Mouse (Mus musculus) embryonic fibroblast, embryonic 13.5 days (primary cell): ENCODE results near the gene Upk1a.

ENCODE experiments used
- CTCF ChIP-seq: IDR thresholded peaks from 2 replicates; pipeline ENCODE4 v1.5.1; 2011; ENCODE audit warnings: mild to moderate bottlenecking, control low read depth, low read length, moderate library complexity, borderline replicate concordance; ENCODE audit not compliant: insufficient read depth
- POLR2A ChIP-seq: IDR thresholded peaks from 2 replicates; pipeline ENCODE4 v1.6.1; 2011; ENCODE audit warnings: low read depth, mild to moderate bottlenecking, control low read depth, low read length, moderate library complexity

DNA sequence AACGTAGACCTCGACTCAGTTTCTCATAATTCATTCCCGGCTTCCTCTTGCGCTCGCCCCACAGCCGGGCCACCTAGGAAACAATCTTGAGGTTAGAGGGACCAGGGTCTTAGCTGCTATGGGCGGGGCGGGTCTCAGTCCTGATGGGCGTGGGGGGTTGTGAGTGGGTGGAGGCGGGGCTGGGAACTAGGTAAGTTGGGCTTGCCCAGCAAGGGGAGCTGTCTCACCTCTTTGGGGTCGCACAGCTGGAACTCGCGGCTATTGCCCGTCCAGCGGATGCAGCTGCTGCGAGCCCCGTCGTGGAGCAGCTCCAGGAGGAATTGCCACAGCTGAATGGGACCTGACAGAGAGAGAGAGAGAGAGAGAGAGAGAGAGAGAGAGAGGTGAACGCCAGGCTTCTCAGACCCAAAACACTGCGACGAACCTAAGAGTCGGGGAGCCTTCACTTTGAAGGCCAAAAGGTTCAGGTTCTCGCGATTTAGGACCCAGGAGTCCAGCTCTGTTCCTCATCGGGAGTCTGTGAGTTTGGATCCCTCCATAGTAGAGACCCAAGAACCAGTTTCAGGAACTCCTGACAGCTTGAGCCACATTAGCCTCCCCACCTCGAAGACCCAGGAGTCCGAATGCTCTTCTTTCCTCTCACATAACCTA, 21.2 kb upstream of the Upk1a start:
- TF ChIP-seq CTCF: no peak
- TF ChIP-seq POLR2A: no peak
